Mouse (Mus musculus): ENCODE data around the gene Tspan1. TPM values are rescaled to one million over a fixed set of nuclear protein-coding genes. Genes with fewer than 3 reads are reported as not detected.
A peak's percentile ranks its signal among the peaks of the same experiment; 100 is the strongest.

Tspan1 gene
- total RNA-seq, 1 experiment from 2014 or later, result not detected

- no peak for DNase-seq
Observed at GRCm38 (mm10) chr4:116165708-116166407, 1.5 kb downstream of the Tspan1 start.

- DNase-seq, result no peak
Observed at GRCm38 (mm10) chr4:116164759-116165554, 2.4 kb downstream of the Tspan1 start.

- no peak for DNase-seq
Observed at GRCm38 (mm10) chr4:116162142-116162541, 5.3 kb downstream of the Tspan1 start.

GRCm38 (mm10) chr4:116160769-116161168 lies 6.6 kb downstream of the Tspan1 start:
- DNase-seq, result no peak

GRCm38 (mm10) chr4:116159912-116160311 lies 7.5 kb downstream of the Tspan1 start:
- no peak for DNase-seq

- no peak for DNase-seq
Observed at GRCm38 (mm10) chr4:116157882-116158281, 9.5 kb downstream of the Tspan1 start.

GRCm38 (mm10) chr4:116152702-116153101 lies 14.7 kb downstream of the Tspan1 start:
- DNase-seq, result no peak

- no peak for DNase-seq
Observed at GRCm38 (mm10) chr4:116151238-116151637, 16.2 kb downstream of the Tspan1 start, which contains the start of gene Lurap1. TSS of gene Lurap1 (minus strand) at chr4:116151338.

GRCm38 (mm10) chr4:116150862-116151221 lies 16.6 kb downstream of the Tspan1 start:
- no peak for DNase-seq

- peak; percentile 85 for DNase-seq
Observed at GRCm38 (mm10) chr4:116150156-116150861, 17.1 kb downstream of the Tspan1 start.

- no peak for DNase-seq
Observed at GRCm38 (mm10) chr4:116149812-116150155, 17.6 kb downstream of the Tspan1 start.

GRCm38 (mm10) chr4:116143891-116144717 lies 23.3 kb downstream of the Tspan1 start:
- peak; percentile 81 for DNase-seq

GRCm38 (mm10) chr4:116143317-116143811 lies 24.0 kb downstream of the Tspan1 start:
- DNase-seq, result peak; percentile 42

GRCm38 (mm10) chr4:116142269-116142668 lies 25.1 kb downstream of the Tspan1 start:
- DNase-seq, result no peak

GRCm38 (mm10) chr4:116141736-116142135 lies 25.7 kb downstream of the Tspan1 start:
- DNase-seq, result no peak

- DNase-seq, result no peak
Observed at GRCm38 (mm10) chr4:116140801-116141574, 26.4 kb downstream of the Tspan1 start.

GRCm38 (mm10) chr4:116137421-116137996 lies 29.9 kb downstream of the Tspan1 start:
- DNase-seq, result no peak

GRCm38 (mm10) chr4:116134990-116135389 lies 32.4 kb downstream of the Tspan1 start:
- no peak for DNase-seq

- DNase-seq, result no peak
Observed at GRCm38 (mm10) chr4:116133126-116133525, 34.3 kb downstream of the Tspan1 start.

- DNase-seq, result no peak
Observed at GRCm38 (mm10) chr4:116127956-116128355, 39.4 kb downstream of the Tspan1 start.
